Mouse (Mus musculus): Measurements from ENCODE around the gene Hoxc8.

- TF ChIP-seq CTCF (IDR thresholded peaks at IDR 0.05; ENCODE audit: control insufficient read depth, insufficient read depth, insufficient replicate concordance, low read depth, low read length) (peak; percentile 87), POLR2A (IDR thresholded peaks at IDR 0.05; ENCODE audit: control insufficient read depth, low read depth, low read length) (no peak)
Observed at GRCm38 (mm10) chr15:103013238-103013984, 23.0 kb downstream of the Hoxc8 start.

All from testis, adult 2 months (tissue).